Mouse (Mus musculus) thymus, postnatal 10 days (tissue): Measurements from ENCODE around the gene Nsl1.

Experiments used
- DNase-seq, 2 experiments: peaks; one replicate each; pipeline ENCODE4 v3.0.0; 2021; ENCODE audit warnings: low spot score in 2 of 2

The Nsl1 gene

GRCm38 (mm10) chr1:191095019-191095418 is 32.2 kb downstream of the Nsl1 start:
- DNase-seq: no peak

- no peak for DNase-seq
Observed at GRCm38 (mm10) chr1:191096871-191097681, 34.3 kb downstream of the Nsl1 start.

GRCm38 (mm10) chr1:191097802-191098747 is 35.3 kb downstream of the Nsl1 start, which contains the start of gene Batf3:
Gene Batf3, plus strand, starts transcription at chr1:191097847.
- peak in 1 of 2 experiments; percentile 29 for DNase-seq

GRCm38 (mm10) chr1:191099114-191099513 is 36.3 kb downstream of the Nsl1 start:
- no peak for DNase-seq

GRCm38 (mm10) chr1:191099772-191100291 is 37.0 kb downstream of the Nsl1 start:
- no peak for DNase-seq

GRCm38 (mm10) chr1:191102730-191103370 is 40.0 kb downstream of the Nsl1 start:
- no peak for DNase-seq

GRCm38 (mm10) chr1:191105246-191105645 is 42.4 kb downstream of the Nsl1 start:
- DNase-seq: no peak

- DNase-seq: no peak
Observed at GRCm38 (mm10) chr1:191107306-191107705, 44.5 kb downstream of the Nsl1 start.

GRCm38 (mm10) chr1:191109907-191110306 is 47.1 kb downstream of the Nsl1 start:
- no peak for DNase-seq

GRCm38 (mm10) chr1:191111146-191111545 is 48.3 kb downstream of the Nsl1 start:
- DNase-seq: no peak

- no peak for DNase-seq
Observed at GRCm38 (mm10) chr1:191114868-191115267, 52.1 kb downstream of the Nsl1 start.

GRCm38 (mm10) chr1:191115514-191116238 is 52.9 kb downstream of the Nsl1 start:
- no peak for DNase-seq

- DNase-seq: no peak
Observed at GRCm38 (mm10) chr1:191122744-191123143, 59.9 kb downstream of the Nsl1 start.

GRCm38 (mm10) chr1:191123696-191124095 is 60.9 kb downstream of the Nsl1 start:
- no peak for DNase-seq

GRCm38 (mm10) chr1:191124288-191124687 is 61.5 kb downstream of the Nsl1 start:
- DNase-seq: no peak

- peak; percentile 24 to 76 for DNase-seq
Observed at GRCm38 (mm10) chr1:191125811-191126638, 63.2 kb downstream of the Nsl1 start.

GRCm38 (mm10) chr1:191131692-191132091 is 68.9 kb downstream of the Nsl1 start:
- no peak for DNase-seq

- DNase-seq: no peak
Observed at GRCm38 (mm10) chr1:191132240-191132639, 69.4 kb downstream of the Nsl1 start.

GRCm38 (mm10) chr1:191132934-191133333 is 70.1 kb downstream of the Nsl1 start:
- no peak for DNase-seq

- no peak for DNase-seq
Observed at GRCm38 (mm10) chr1:191135406-191135805, 72.6 kb downstream of the Nsl1 start.
